Mouse (Mus musculus) adrenal gland, adult 2 months (tissue): ENCODE results near the gene Tmem62. TPM values are rescaled to one million over a fixed set of nuclear protein-coding genes. Genes with fewer than 3 reads are reported as not detected.

ENCODE experiments used
- microRNA-seq, 2 experiments: library from miRNA; unstranded; fragments of <30 nt; microRNA quantifications; one replicate each; pipeline ENCODE4 v1.2.0; 2021
- polyA plus RNA-seq: library from polyadenylated mRNA; depleted of rRNA; stranded (reverse); fragments of >200 nt; gene quantifications from 2 replicates; pipeline ENCODE4 v1.2.3, GENCODE M21; 2012; rRNA removed
- total RNA-seq, 2 experiments: library from RNA; stranded (reverse); gene quantifications; 2 replicates each; pipeline ENCODE4 v1.2.3; 2021

Gene Tmem62
- total and polyA plus RNA-seq, 3 experiments: 11.9 to 28.5 (median 13.4) TPM

Small RNA genes lying within 50 kb of the gene (microRNA-seq; reads per million reads assigned to microRNA genes)
- gene Gm44325: 0 reads per million in 2 experiments

Other genes with a start within 250 kb of the Tmem62 start
- 10 to 100 TPM; 11.4 to 12.4 TPM for gene Cdan1, start 126.9 kb upstream of the Tmem62 start, total RNA-seq
- 20.1 and 26.6 TPM in 2 replicates for gene Cdan1, start 126.9 kb upstream of the Tmem62 start, polyA plus RNA-seq
- gene Ttbk2, start 126.4 kb upstream of the Tmem62 start, total RNA-seq: 10 to 100 TPM in 1 of 2 experiments, 1 to 10 TPM in 1; 9.8 to 15.2 TPM
- gene Ttbk2, start 126.4 kb upstream of the Tmem62 start, polyA plus RNA-seq: 1.7 and 2.0 TPM in 2 replicates
- gene Ubr1, start 6.3 kb upstream of the Tmem62 start, total RNA-seq: 10 to 100 TPM; 31.5 to 32.8 TPM
- 23.7 and 30.3 TPM in 2 replicates for gene Ubr1, start 6.3 kb upstream of the Tmem62 start, polyA plus RNA-seq
- gene Ccndbp1, start 31.4 kb downstream of the Tmem62 start, total RNA-seq: 10 to 100 TPM; 43.7 to 44.8 TPM
- gene Ccndbp1, start 31.4 kb downstream of the Tmem62 start, polyA plus RNA-seq: 9.7 and 13.7 TPM in 2 replicates
- gene Epb42, start 60.1 kb downstream of the Tmem62 start, total RNA-seq: under 1 TPM in 1 of 2 experiments, not detected in 1; 0.17 TPM
- gene Epb42, start 60.1 kb downstream of the Tmem62 start, polyA plus RNA-seq: not detected in 2 replicates
- under 1 TPM in 1 of 2 experiments, not detected in 1; 0.12 TPM for gene Tgm5, start 108.8 kb downstream of the Tmem62 start, total RNA-seq
- not detected in 2 replicates for gene Tgm5, start 108.8 kb downstream of the Tmem62 start, polyA plus RNA-seq
- not detected for gene Tgm7, start 132.8 kb downstream of the Tmem62 start, total RNA-seq
- gene Tgm7, start 132.8 kb downstream of the Tmem62 start, polyA plus RNA-seq: not detected in 2 replicates
- 10 to 100 TPM; 19.1 to 20.6 TPM for gene Adal, start 163.4 kb downstream of the Tmem62 start, total RNA-seq
- 11.7 and 12.8 TPM in 2 replicates for gene Adal, start 163.4 kb downstream of the Tmem62 start, polyA plus RNA-seq
- gene Lcmt2, start 163.6 kb downstream of the Tmem62 start, total RNA-seq: 10 to 100 TPM in 1 of 2 experiments, 1 to 10 TPM in 1; 7.0 to 11.8 TPM
- gene Lcmt2, start 163.6 kb downstream of the Tmem62 start, polyA plus RNA-seq: 17.9 and 18.1 TPM in 2 replicates
- 10 to 100 TPM; 38.6 to 42.4 TPM for gene Tubgcp4, start 193.6 kb downstream of the Tmem62 start, total RNA-seq
- 28.4 and 42.1 TPM in 2 replicates for gene Tubgcp4, start 193.6 kb downstream of the Tmem62 start, polyA plus RNA-seq
- 10 to 100 TPM; 13.5 to 19.6 TPM for gene Zscan29, start 194.1 kb downstream of the Tmem62 start, total RNA-seq
- 2.6 and 3.1 TPM in 2 replicates for gene Zscan29, start 194.1 kb downstream of the Tmem62 start, polyA plus RNA-seq